In genomic region chr11:83786835-83787234, GRCm38 (mm10) we compare ENCODE assay signal across 11 mouse cellular contexts. TPM values are rescaled to one million over a fixed set of nuclear protein-coding genes. Genes with fewer than 3 reads are reported as not detected.
A peak's percentile ranks its signal among the peaks of the same experiment; 100 is the strongest.
DNase-seq lines count a peak whose midpoint lies in the region; ATAC-seq and TF ChIP-seq lines count a peak whose summit lies in the region.
"Had no signal": no experiment of that assay in that cellular context is flagged by ENCODE, and none has a peak within 500 bp of the region (broad histone marks: within the 10 kb centered on the region; RNA-seq: fewer than 3 reads in every experiment).

No protein-coding gene starts in this region.

- 41% methylated on average over 4 of the region's 4 CpGs for WGBS in lung, adult 2 months
- 85% methylated on average over 4 of the region's 4 CpGs for WGBS in forebrain, embryonic 11.5 days
- WGBS in forebrain, embryonic 14.5 days, result 83% methylated on average over 4 of the region's 4 CpGs

- no peak overlapping the region for H3K4me3 ChIP-seq in lung, adult 2 months (replicated peaks; ENCODE audit: extremely low read depth, low read depth, low read length)
- no peak overlapping the region for H3K4me3 ChIP-seq in forebrain, embryonic 11.5 days (ENCODE audit: low read depth, low read length)
- H3K4me3 ChIP-seq in forebrain, embryonic 14.5 days (ENCODE audit: low read depth, low read length), result no peak overlapping the region
- H3K4me3 ChIP-seq: embryonic facial prominence, embryonic 13.5 days had no signal

- no peak for TF ChIP-seq CTCF in lung, adult 2 months (IDR thresholded peaks at IDR 0.05; ENCODE audit: insufficient read depth, low read length)

- ATAC-seq in forebrain, embryonic 11.5 days (replicated peaks; ENCODE audit: low FRiP score), result no peak
- ATAC-seq in forebrain, embryonic 14.5 days, result no peak

- no peaks in the 10 kb centered on the region for H3K9me3 ChIP-seq in forebrain, embryonic 11.5 days (ENCODE audit: control insufficient read depth, low read length)
- no peaks in the 10 kb centered on the region for H3K9me3 ChIP-seq in forebrain, embryonic 14.5 days (replicated peaks; ENCODE audit: control insufficient read depth, low read length)
- H3K9me3 ChIP-seq: embryonic facial prominence, embryonic 13.5 days had no signal

- no peak overlapping the region for H3K9ac ChIP-seq in forebrain, embryonic 11.5 days (ENCODE audit: low read length)
- H3K9ac ChIP-seq in forebrain, embryonic 14.5 days (ENCODE audit: low read length), result no peak overlapping the region
- H3K9ac ChIP-seq: embryonic facial prominence, embryonic 13.5 days; liver, embryonic 14.5 days had no signal

- H3K27me3 ChIP-seq in forebrain, embryonic 11.5 days (ENCODE audit: control insufficient read depth, insufficient read depth, low read length), result no peaks in the 10 kb centered on the region
- H3K27me3 ChIP-seq in forebrain, embryonic 14.5 days (replicated peaks; ENCODE audit: control insufficient read depth, insufficient read depth, low read length), result no peaks in the 10 kb centered on the region
- H3K27me3 ChIP-seq: embryonic facial prominence, embryonic 13.5 days had no signal

- no peak for TF ChIP-seq POLR2A in lung, adult 2 months (IDR thresholded peaks at IDR 0.05; ENCODE audit: borderline replicate concordance, extremely low read depth, low read depth, low read length)

- H3K27ac ChIP-seq in forebrain, embryonic 11.5 days (ENCODE audit: low read depth, low read length), result no peak overlapping the region
- no peak overlapping the region for H3K27ac ChIP-seq in forebrain, embryonic 14.5 days (ENCODE audit: low read depth, low read length)
- H3K27ac ChIP-seq: embryonic facial prominence, embryonic 13.5 days; liver, embryonic 14.5 days had no signal

- H3K4me1 ChIP-seq in lung, adult 2 months (ENCODE audit: control insufficient read depth, insufficient read depth, low read length), result peaks cover 3% of the 10 kb centered on the region; the same call in 1 of the 2 replicates
- H3K4me1 ChIP-seq in forebrain, embryonic 11.5 days (replicated peaks; ENCODE audit: control insufficient read depth, insufficient read depth, low read length), result no peaks in the 10 kb centered on the region
- no peaks in the 10 kb centered on the region for H3K4me1 ChIP-seq in forebrain, embryonic 14.5 days (ENCODE audit: control insufficient read depth, insufficient read depth, low read length)

- H3K36me3 ChIP-seq in forebrain, embryonic 11.5 days (ENCODE audit: control insufficient read depth, insufficient read depth, low read length), result no peaks in the 10 kb centered on the region; the same call in 1 of the 2 replicates
- H3K36me3 ChIP-seq in forebrain, embryonic 14.5 days (ENCODE audit: control insufficient read depth, insufficient read depth, low read length), result peaks cover 22% of the 10 kb centered on the region

- peak; percentile 19 to 48 for DNase-seq in adrenal gland, adult (ENCODE audit: inconsistent age in 2 of 2, low spot score in 1 of 2)
- no peak for DNase-seq in adrenal gland, postnatal 4 days (ENCODE audit: low spot score in 2 of 2)
- DNase-seq in MN1 (ENCODE audit: low spot score), result peak; percentile 16
- peak; percentile 8 for DNase-seq in induced T-regulatory cell, adult 2 months (ENCODE audit: low read depth)
- DNase-seq in lung, adult 2 months, result peak; percentile 35
- DNase-seq in forebrain, embryonic 11.5 days (ENCODE audit: low spot score), result no peak
- no peak for DNase-seq in forebrain, embryonic 14.5 days (ENCODE audit: low spot score)
- no peak for DNase-seq in spleen, postnatal 36 days (ENCODE audit: low spot score in 2 of 2)

- H3K4me2 ChIP-seq in forebrain, embryonic 11.5 days (ENCODE audit: low read depth, low read length, severe bottlenecking), result no peak overlapping the region
- H3K4me2 ChIP-seq in forebrain, embryonic 14.5 days (ENCODE audit: low read length), result no peak overlapping the region
- H3K4me2 ChIP-seq: embryonic facial prominence, embryonic 13.5 days had no signal

RNA-seq across cellular contexts. Expression of gene Heatr6, which starts 33.3 kb away (rescaled TPM):
- 10 to 100 TPM; 18.2 to 20.7 TPM for total RNA-seq in adrenal gland, postnatal 4 days (2021)
- polyA plus RNA-seq in lung, adult 2 months (2012; rRNA removed), result 15.8 and 16.8 TPM in 2 replicates
- polyA plus RNA-seq in forebrain, embryonic 11.5 days (2014; fragmentation: Nextera tagmentation; extraction: Ambion mirVana), result 34.4 and 36.5 TPM in 2 replicates
- 27.8 and 29.7 TPM in 2 replicates for polyA plus RNA-seq in forebrain, embryonic 14.5 days (2014; fragmentation: Nextera tagmentation; extraction: Ambion mirVana)

RNA-seq across cellular contexts. Expression of gene Wfdc21, which starts 40.1 kb away (rescaled TPM):
- 1 to 10 TPM in 1 of 2 experiments, not detected in 1; 3.1 TPM for total RNA-seq in adrenal gland, postnatal 4 days (2021)
- polyA plus RNA-seq in lung, adult 2 months (2012; rRNA removed), result 16.9 and 29.8 TPM in 2 replicates
- not detected in 2 replicates for polyA plus RNA-seq in forebrain, embryonic 11.5 days (2014; fragmentation: Nextera tagmentation; extraction: Ambion mirVana)
- polyA plus RNA-seq in forebrain, embryonic 14.5 days (2014; fragmentation: Nextera tagmentation; extraction: Ambion mirVana), result not detected in 2 replicates
- total RNA-seq: layer of hippocampus, postnatal 25 days had no signal
- polyA plus RNA-seq: embryonic facial prominence, embryonic 13.5 days had no signal

Comparison
In these comparisons a context has a peak if more than half of its experiments do, and no peak if none do; other contexts are left out.
1. DNase-seq: peak in adrenal gland, adult (2 of 2), MN1 (single experiment), induced T-regulatory cell, adult 2 months (single experiment) and lung, adult 2 months (single experiment); none in adrenal gland, postnatal 4 days (0 of 2), forebrain, embryonic 11.5 days (single experiment), forebrain, embryonic 14.5 days (single experiment) and spleen, postnatal 36 days (0 of 2).
2. RNA of gene Wfdc21, which starts 40.1 kb away (polyA plus RNA-seq): 16.9 to 29.8 TPM in lung, adult 2 months; not detected in forebrain, embryonic 11.5 days and not detected in forebrain, embryonic 14.5 days; every median in the first group is over 10 times any median in the second.